Mouse (Mus musculus) cerebellum, postnatal 36 days (tissue): Measurements from ENCODE around the gene Cacna2d3.

Experiments used
- DNase-seq, 2 experiments: peaks; one replicate each; pipeline ENCODE4 v3.0.0; 2021 to 2022; ENCODE audit warnings: mixed read lengths in 2 of 2

Cacna2d3 gene

GRCm38 (mm10) chr14:29485416-29485815, 236.2 kb downstream of the Cacna2d3 start:
- DNase-seq, result peak; percentile 49 to 51

DNA sequence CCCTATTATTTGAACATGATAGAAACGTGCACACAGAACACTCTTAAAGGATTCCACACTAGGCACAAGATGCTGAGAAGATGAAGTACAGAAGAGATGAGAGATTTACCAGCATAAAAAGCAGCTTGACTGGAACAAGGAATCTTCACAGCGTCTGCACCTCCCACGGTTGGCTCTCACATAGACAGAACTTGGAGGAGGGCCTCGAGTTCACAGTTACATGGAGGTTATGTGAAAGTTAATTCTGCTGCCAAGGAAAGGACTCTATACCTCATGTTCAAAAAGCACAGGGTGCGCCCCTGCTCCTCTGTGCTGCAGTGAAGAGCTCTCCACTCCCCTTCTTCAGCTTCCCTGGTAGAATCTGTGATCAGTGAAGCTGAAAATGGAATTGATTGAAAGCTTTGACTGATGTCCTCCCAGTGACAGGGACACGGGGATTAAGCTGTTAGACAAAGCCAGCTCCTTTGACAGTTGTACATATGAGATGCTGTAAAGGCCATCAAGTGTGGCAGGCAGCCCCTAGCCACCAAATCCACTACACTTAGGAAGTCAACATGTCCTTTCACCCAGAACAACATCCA, 243.2 kb downstream of the Cacna2d3 start:
- no peak for DNase-seq

GRCm38 (mm10) chr14:29464277-29464676, 257.4 kb downstream of the Cacna2d3 start:
- DNase-seq, result no peak

DNA sequence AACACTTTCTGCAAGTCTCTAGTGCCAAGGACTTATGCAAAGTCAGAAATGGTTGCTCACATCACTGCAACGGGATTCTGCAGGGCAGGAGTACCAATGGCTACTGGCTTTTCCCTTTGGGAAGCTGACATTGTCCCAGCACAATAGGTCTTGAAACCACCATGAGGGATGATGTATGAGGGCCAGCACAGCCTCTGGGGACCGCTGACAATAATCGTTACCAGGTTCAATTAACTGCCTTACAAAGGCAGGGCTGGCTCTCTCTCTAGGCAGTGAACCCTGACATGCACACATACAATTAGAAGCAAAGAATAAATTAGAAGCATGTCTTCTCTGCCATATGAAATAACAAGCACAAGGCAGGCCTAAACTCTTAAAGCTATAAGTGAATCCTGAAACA, 272.5 kb downstream of the Cacna2d3 start:
- no peak for DNase-seq

DNA sequence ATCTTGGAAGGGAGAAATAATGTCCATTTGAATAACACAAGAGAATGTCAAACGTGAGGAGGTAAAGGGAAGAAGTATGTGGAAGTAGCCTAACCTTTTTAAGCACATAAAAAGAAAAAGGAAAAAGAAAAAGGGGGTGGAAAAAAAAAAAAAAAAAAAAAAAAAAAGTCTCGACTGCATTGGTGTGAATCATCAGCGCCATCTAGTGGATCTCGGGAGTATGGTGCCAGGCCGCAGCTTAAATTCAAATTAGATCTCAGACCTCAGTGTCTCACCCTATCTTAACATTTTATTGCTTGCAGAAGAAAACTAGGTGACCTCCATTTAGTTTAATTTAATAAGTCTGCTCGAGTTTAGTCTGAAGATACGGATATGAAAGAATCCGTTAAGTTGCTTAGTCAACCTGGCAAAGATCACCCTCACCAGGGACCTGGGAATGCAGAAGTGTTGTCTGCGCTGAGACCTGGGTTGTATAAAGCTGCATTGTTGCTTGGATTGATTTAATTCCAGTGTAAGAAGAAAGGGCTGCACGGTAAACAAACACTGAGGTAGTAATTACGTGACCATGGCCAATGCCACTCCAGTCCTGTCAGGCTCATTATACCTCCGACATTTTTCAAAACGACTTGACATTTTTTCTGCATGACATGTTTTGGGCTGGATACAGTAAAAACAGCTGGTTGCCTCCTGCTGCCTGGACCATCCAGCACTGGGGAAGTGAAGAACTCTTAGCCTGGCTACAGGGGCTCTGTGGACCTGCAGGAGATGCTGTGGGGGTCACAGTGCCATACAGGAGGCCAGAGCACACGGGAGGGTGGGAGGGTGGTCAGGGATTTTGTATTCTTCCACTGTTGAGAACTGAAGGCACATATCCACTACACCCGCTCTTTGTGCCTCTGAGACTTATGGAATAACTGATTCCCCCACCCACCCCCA, 278.3 kb downstream of the Cacna2d3 start:
- DNase-seq, result peak; percentile 62 to 73

- DNase-seq, result no peak
Measured at GRCm38 (mm10) chr14:29442476-29442875, 279.2 kb downstream of the Cacna2d3 start.

DNA sequence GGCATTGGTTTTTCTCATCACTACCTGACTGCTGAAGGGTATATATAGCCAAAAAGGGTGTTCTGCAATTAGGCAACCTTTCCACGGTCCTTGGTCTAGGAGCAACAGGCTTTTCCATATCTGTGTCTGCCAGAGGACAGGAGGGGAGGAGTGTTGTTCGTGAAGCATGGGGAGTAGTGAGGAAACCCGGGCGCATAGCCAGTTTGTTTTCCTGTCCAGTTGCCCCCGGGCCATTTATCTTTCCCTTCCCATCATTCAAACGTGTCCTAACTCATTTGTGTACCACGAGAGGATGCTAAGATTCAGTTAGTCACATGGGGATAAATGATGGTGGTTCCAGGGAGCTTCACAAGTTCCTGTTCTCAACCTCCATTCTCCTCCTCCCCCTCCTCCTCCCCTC, 283.0 kb downstream of the Cacna2d3 start:
- no peak for DNase-seq

- DNase-seq, result no peak
Measured at GRCm38 (mm10) chr14:29438251-29438650, 283.4 kb downstream of the Cacna2d3 start.

GRCm38 (mm10) chr14:29435203-29435602, 286.5 kb downstream of the Cacna2d3 start:
- DNase-seq, result no peak

GRCm38 (mm10) chr14:29433716-29434115, 287.9 kb downstream of the Cacna2d3 start:
- peak in 1 of 2 experiments; percentile 22 for DNase-seq

- peak in 1 of 2 experiments; percentile 24 for DNase-seq
Measured at GRCm38 (mm10) chr14:29433076-29433714, 288.5 kb downstream of the Cacna2d3 start.

- DNase-seq, result no peak
Measured at GRCm38 (mm10) chr14:29429788-29430187, 291.9 kb downstream of the Cacna2d3 start.

- DNase-seq, result no peak
Measured at GRCm38 (mm10) chr14:29425666-29426065, 296.0 kb downstream of the Cacna2d3 start.

GRCm38 (mm10) chr14:29425208-29425607, 296.5 kb downstream of the Cacna2d3 start:
- DNase-seq, result no peak

GRCm38 (mm10) chr14:29405878-29406165, 315.8 kb downstream of the Cacna2d3 start:
- no peak for DNase-seq

DNA sequence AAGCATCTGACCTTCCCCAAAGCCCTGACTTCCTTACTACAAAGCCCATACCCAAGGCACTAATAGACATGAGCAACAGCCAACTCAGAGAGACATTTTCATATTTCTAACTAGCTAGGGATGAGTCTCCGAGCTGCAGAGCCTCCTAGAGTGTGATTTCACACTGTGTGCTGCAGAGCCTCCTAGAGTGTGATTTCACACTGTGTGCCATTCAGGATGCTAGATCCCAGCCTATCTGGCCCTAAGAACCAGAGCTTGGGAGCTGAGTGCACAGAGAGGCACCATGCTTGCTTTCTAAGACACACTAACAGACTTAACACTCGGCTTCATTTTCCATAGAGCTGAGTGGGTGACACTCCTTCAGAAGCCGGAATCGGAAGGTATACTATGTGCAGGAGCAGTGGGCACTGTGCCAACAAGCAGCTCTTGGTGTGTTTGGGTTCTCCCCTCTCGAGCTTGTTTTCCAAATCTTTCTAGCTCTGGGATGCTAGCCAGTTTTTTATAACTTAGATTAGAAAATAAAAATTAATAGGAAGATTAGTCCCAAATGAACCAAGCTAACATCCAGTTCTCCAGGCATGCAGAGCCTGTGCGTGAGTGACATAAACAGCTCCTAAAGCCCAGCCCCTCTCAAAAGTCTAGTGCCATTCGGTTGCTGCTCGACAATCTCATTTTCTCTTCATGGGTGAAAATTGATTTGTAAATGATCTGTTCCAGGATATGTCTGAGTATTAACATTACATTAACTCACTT, 316.4 kb downstream of the Cacna2d3 start:
- peak in 1 of 2 experiments; percentile 10 for DNase-seq

GRCm38 (mm10) chr14:29403849-29404808, 317.5 kb downstream of the Cacna2d3 start:
- no peak for DNase-seq

- no peak for DNase-seq
Measured at GRCm38 (mm10) chr14:29402471-29402870, 319.2 kb downstream of the Cacna2d3 start.

GRCm38 (mm10) chr14:29393786-29394185, 327.9 kb downstream of the Cacna2d3 start:
- no peak for DNase-seq

DNA sequence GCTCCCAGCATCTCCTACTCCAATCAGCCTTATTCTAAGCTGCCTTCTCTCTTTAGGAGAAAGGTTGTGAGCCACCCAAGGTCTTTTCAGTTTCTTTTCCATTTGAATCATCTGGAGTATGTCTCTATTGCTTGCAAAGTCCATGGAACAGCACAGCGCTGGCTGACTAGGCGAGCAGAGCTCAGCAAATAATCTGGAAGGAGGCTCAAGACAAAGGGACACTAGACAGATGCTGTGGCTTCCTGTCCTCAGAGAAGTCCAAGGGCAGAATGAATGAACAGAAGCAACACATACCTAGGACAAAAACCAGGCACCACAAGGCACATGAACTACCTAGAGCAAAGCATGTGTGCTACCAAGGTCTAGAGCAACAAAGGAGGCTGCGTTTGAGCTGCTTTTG, 328.8 kb downstream of the Cacna2d3 start:
- DNase-seq, result no peak

DNA sequence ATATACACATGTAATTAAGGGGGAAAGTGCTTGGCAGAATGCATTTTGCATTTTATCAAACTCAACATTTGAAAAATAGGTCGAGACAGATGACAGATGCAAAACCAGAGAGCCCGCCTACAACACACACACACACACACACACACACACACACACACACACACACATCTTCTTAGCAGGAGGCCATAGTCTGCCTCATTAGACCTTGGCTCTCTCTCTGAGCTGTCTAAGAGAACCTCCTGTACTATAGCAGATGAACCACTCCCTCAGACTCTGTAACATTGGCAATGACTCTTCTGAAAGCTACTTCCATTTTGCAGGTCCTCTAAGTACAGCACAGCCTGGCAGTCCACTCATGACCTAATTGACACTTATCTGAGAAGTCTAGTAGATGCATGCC, 330.2 kb downstream of the Cacna2d3 start:
- DNase-seq, result no peak

DNA sequence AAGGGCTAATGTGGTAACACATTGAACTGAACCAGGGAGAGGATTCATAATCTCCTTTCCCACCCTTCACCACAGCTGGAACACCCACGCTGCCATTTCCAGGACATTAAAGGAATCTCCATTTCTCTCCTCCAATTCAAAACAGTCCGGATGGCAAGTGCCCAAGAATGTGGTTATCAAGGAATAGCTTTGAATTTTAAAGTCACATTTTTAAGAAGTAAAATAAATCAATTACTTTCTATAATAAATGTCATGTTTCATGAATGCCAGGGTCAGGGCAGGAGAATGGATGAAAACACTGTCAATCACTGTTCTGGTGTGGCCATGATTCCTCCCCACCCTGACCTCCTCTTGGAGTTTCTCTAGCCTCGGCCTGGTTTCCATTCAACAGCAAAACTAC, 333.9 kb downstream of the Cacna2d3 start:
- DNase-seq, result no peak
